Mouse (Mus musculus): ENCODE results near the gene Idh3b.

Gene Idh3b

DNA sequence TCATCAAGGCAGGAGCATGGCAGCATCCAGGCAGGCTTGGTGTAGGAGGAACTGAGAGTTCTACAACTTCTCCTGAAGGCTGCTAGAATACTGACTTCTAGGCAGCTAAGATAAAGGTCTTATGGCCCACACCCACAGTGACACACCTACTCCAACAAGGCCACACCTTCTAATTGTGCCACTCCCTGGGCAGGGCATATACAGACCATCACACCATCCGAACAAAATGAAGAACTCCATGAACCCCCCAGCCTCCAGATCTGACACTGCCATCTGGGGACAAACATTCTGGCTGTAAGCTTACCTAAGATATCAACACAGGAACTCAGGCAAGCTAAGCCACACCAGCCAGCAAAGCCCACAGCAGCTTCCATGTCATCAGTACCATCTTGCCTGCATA is 18.8 kb downstream of the Idh3b start:
- no peak for DNase-seq (ENCODE audit: low read depth, low spot score)

DNA sequence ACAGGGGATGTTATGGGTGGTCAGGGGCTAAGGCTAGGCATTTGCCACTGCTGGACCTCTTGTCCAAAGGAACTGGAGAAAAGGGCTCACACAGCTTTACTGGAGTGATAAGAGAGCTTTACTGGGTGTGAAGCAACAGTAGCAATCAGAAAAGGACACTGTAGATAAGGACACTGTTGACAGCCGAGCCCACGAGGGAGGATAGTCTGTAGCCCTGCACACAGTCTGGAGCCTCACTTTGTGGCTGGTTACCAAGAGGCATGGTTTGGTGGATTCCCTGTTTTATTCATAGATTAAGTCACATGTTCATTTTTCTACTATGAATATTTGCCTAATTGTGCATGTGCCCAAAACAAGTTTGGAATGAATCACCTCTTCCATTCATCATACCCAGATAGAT is 21.9 kb downstream of the Idh3b start:
- DNase-seq (ENCODE audit: low read depth, low spot score): no peak

DNA sequence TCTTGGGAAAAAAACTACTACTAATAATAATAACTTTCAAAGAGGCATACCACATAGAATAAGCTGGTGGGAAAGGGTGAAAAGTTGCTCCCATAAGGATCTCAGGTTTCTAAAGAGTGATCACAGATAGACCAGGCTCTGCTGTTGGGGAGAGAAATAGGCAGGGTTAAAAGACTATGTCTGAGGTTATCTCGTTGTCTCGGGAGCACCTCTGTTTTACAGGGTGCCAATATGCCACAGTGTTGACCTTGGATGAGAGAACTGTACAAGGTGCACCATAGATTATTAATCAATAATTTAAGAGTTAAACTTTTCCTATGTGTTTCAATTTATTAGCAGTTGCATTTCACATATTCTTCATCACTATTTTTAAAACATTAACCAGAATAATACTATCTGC is 22.4 kb downstream of the Idh3b start:
- DNase-seq (ENCODE audit: low read depth, low spot score): no peak

DNA sequence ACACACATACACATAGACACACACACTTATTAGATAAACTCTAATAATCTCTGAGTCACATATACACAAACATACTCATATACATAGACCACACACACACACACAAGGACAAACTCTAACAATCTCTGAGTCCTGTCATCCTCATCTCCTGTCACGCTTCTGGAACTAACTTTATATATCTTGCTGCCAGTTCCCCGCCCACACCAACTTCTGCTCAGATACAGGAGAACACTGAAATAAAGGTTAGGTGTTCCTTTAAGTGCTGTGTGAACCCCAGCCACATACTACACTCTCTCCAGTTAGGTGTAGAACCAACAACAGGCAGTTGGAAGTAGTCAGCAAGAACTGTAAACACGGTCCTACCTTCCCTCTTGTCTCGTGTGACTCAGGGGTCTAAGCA is 23.5 kb downstream of the Idh3b start:
- no peak for DNase-seq (ENCODE audit: low read depth, low spot score)

DNA sequence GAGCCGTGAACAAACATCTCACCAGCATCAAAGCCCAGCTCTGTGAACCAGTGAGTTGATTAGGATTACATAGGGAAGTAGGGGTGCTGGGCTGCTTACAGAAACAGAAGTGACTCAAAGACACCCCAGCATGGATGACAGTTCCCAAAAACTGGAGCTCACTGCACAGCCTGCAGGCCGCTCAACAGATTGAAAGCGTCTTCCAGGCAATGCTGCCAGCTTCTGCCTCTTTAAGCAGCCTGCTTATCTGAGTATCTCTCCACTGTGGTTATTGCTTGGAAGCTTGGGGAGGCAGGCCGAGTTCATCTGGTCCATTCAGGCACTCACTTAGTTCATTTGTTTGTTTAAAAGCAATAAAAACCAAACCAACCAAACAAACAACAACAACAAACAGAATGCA is 27.6 kb downstream of the Idh3b start:
- DNase-seq (ENCODE audit: low read depth, low spot score): no peak

DNA sequence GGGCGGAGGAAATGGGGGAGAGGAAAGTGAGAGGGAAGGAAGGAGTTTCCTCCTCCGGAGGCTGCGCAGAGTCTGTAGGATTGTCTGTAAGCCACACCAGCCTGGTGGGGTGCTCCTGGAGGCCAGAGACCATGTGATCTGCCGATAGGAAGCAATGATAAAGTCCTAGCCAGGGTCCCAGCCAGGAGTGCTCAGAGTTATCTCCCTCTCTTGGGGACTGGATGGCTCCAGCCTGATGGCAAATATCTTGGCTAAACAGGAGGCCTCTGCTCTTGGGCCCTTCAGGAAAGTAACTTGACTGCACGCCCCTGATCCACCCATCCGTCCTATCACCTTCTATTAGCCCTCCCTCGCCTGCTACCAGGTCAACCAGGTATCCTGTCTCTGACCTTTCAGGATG is 36.1 kb downstream of the Idh3b start:
- DNase-seq (ENCODE audit: low read depth, low spot score): no peak

DNA sequence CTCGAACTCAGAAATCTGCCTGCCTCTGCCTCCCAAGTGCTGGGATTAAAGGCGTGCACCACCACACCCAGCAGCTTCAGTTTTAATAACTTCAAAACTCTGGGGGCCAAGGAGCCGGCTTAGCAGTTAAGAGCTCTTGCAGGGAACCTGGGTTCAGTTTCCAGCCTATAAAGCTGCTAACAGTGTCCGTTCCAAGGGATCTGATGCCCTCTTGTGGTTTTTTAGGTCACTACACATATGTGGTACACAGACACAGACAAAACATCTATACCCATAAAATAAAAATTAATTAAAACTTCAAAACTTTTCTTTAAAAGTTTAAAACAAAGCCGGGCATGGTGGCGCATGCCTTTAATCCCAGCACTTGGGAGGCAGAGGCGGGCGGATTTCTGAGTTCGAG is 37.4 kb downstream of the Idh3b start:
- DNase-seq (ENCODE audit: low read depth, low spot score): no peak

Data from WW6 (cell line).